Mouse (Mus musculus) small intestine, adult 2 months (tissue): Measurements from ENCODE around the gene Dpp9.

ENCODE experiments used
- CTCF ChIP-seq: fragments of 200-500 bp; IDR thresholded peaks from 2 replicates; pipeline ENCODE4 v1.5.1; 2012; ENCODE audit warnings: low read depth, mild to moderate bottlenecking, control low read depth, inconsistent platforms, low read length, moderate library complexity, mixed read lengths; ENCODE audit not compliant: insufficient replicate concordance, insufficient read length; ENCODE audit errors: extremely low read depth
- POLR2A ChIP-seq: fragments of 200-500 bp; IDR thresholded peaks from 2 replicates; pipeline ENCODE4 v1.6.1; 2012; ENCODE audit warnings: low read depth, mild to moderate bottlenecking, control low read depth, inconsistent platforms, low read length, moderate library complexity

- no peak for TF ChIP-seq POLR2A
- no peak for TF ChIP-seq CTCF
These were observed 71.3 kb downstream of the Dpp9 start for GRCm38 (mm10) chr17:56147420-56147819.
